Mouse (Mus musculus): ENCODE results near the gene Tiam1. TPM values are rescaled to one million over a fixed set of nuclear protein-coding genes. Genes with fewer than 3 reads are reported as not detected.

Gene Tiam1
- total RNA-seq, 2 experiments from 2014 or later = 113 to 114 TPM

DNA sequence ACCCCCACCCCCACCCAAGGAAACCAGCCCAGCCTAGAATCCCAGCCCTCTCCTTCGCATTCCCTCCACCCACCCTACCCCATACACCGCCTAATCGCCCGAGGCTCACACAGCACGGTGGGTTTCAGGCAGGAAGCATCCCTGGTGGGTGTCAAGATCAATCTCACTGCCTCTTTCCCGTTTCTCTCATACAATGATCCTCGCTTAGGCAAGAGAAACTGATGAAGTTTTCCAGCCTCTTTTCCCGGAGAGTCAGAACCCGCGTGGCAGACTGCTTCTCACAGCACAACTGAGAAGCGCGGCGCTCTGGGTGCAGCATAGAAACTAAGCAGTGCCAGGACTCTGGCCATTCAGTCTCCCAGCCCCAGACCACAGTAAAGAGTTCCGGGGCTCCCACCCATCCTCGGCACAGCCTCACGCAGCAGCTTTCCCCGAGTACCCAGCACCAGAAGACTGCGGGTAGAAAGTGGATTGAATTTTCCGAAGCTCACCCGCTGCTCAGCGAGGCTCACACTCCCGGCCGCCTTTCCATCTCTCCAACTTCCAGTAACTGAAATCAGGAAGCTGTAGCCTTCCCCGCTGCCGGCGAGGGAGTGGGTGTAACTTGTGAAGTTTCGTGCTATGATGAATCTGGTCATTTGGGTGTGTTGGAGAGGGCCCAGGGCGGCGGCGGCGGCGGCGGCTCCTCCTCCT is 183.2 kb downstream of the Tiam1 start:
- peak; percentile 74 to 85 for DNase-seq (ENCODE audit: low spot score in 2 of 2)

DNA sequence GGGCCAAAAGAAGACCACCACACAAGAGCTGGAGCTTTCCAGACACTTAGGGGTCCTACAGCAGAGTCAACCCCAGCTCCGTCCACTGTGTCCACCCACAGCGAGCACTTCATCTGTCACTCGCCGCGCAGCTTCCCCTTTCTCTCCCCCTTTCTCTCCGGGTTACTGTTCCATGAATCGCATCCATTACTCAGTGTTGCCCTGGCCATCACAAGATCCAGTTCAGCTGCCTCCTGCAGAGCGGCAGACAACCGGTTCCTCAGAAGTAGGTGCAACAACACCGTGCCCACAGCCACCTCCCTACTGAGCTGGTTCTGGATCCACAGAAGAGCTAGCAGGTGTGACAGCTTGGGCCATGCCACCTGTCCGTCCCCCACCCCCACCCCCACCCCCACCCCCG is 184.6 kb downstream of the Tiam1 start:
- DNase-seq (ENCODE audit: low spot score in 2 of 2) = no peak

DNA sequence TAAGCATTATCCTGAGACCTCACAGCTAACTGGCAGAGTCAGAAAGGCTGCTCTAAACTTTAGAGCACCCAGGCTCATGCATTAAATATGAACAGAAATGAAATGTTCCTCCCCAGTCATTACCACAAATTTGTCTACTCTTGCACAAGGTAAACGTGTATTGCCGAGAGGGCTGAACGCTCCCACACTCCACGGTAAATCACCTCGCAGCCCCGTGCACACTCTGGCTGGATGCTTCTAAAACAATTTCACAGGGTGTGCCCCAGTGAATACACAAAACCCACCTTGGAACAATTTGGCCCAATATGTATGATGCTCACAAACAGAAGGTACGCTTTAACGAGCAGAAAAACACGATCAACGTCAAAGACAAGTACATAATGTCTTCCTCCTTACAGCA is 185.5 kb downstream of the Tiam1 start:
- DNase-seq (ENCODE audit: low spot score in 2 of 2) = no peak

DNA sequence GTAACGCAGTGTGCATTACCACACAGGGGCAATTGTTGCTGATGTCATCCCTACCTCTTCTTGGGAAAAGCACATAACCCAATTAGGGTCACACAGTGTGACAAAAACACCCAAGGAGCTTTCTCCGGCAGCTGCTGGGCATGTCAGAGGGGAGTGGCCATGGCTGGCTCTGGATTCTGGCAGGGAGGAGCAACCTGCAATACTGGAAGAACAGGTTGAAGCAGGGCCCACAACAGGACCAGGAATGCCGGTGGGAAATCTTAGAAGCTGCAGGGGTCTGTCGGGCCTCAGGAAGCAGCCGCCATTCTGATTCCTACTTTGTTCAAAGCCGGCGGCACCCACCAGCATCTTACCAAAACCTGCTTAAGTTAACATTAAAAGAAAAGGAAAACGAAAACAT is 189.0 kb downstream of the Tiam1 start:
- DNase-seq (ENCODE audit: low spot score in 2 of 2) = no peak

DNA sequence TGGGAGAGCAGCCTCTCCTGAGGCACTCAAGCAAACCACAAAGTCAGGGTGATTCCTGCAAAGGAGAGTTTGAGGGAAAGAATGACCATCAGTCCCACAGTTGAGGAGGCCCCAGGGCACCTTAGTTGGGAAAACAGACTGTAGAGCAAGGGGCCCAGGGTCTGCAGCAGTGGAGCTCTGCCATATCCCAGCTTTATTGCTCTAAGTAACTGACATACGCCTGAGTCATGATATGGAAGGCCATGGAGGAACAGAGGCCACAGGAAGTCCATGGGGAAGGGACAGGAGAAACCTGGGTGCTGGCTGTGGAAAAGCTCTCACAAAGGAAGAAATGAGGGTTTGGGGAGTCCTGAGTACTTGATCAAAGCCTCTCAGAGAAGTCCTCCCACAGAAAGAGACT is 189.5 kb downstream of the Tiam1 start:
- DNase-seq (ENCODE audit: low spot score in 2 of 2) = no peak

DNA sequence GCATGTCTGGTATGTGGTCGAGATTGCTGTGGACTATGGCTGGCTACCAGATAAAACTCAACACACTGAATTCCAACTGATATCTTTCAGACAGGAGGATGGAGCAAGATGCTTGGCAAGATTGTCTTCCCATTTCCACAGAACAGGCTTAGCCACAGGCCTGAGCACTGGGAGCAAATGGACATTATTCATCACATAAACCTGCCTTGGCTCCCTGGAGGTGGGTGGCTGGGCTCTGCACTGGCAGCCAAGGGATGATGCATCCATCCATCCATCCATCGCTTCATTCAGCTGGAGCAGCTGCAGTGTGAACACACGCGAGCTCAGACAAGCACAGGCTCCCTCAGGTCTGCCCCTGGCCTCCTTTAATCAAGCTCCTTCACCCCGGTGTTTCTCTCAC is 190.7 kb downstream of the Tiam1 start:
- DNase-seq (ENCODE audit: low spot score in 2 of 2) = no peak

DNA sequence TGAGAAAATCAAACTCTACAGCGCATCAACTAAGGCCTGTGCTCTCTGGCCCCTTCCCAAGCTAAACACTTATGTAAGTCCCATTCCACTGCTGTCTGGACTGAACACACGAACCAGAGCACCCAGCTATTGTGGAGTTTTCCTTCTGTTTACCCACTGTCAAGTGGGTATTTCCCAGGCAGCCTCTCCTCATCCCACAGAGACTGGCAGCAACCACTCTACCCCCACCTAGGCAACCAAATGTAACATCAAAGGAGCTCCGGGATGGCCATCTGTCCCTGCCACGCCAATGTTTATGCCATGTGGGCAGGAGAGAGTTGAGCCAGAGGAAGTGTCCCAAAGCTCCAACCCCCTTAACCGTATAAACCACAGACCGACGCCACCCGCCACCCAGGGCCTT is 192.8 kb downstream of the Tiam1 start:
- DNase-seq (ENCODE audit: low spot score in 2 of 2) = no peak

DNA sequence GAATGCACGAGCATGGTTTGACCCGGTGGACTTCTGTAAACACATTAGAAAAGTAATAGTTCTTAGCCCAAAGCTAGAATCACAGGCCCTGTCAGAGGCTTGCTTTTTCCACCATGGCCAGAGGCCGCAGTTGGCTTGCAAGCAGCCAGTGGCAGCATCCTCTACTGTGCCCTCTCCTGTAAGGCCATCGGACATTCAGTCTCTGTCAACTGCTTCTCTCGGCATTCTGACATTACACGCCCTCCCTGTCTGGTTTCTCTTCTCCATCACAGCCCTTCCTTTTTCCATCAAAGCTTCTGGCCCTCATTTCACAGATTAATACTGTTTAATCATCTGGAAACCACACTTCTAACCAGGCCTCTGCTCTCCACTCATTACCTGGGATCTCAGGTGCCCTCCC is 193.3 kb downstream of the Tiam1 start:
- DNase-seq (ENCODE audit: low spot score in 2 of 2) = no peak

DNA sequence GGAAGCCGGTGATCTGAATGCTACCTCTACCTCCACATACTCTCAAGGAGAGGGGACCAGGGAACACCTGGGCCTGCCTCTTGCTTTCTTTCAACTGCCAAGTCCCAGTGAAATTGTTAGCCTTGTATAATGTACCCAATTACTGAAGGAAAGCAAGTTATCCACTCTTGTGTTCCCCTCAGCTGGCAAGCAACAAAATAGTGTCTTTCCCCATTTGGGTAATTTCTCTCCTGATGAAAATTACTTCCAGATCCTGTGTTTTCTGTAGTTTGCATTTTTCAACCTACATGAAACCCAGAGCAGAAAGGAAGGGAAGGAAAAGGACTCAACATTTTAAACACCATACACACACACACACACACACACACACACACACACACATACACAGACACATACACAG is 195.5 kb downstream of the Tiam1 start:
- no peak for DNase-seq (ENCODE audit: low spot score in 2 of 2)

DNA sequence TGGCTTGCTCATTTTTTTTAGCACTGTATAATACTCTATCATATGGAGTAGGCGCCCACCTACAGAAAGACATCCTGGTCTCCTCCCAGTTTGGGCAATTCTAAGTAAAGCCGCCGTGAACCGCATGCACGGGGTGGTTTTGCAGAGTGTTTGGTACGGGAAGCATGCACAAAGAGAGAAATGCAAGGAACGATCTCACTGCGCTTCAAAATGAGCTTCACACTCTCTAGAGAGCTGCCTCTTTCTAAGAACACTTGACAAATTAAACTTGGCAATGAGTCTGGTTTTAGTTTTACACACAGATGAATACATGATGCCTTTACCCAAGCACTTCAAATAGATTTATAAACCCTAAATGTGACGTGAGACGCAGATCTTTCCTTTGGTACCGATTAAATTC is 196.8 kb downstream of the Tiam1 start:
- DNase-seq (ENCODE audit: low spot score in 2 of 2) = no peak

DNA sequence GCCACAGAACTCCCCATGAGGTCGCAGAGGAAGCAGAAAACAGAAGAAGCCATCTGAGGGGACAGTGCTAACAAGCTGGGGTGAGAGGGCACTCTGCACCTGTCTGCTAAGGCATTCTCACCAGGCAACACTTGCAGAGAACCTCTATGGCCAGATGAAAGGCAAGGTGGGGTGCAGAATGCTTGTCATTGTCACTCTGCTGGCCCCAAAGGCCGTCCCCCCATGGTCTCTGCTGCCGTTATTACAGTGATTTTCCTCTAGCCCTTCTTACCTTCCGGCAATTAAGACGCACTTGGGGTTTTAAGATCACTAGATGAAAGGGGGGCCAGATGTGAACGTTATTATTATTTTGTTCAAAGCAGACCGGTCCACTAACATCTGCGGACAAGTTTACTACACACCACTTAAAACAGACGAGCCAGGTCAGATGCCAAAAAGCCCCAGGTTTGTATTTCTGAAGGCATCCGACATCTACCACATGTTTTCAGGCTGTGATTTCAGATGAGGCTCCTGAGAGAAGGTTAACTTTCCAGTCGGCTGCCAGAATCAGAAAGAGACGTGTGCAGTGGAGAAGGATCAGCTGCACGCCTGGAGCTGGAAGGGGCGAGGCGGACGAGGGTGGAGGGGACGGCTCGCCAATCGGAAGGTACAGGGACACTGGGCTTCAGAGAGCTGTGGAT is 198.8 kb downstream of the Tiam1 start:
- no peak for DNase-seq (ENCODE audit: low spot score in 2 of 2)

DNA sequence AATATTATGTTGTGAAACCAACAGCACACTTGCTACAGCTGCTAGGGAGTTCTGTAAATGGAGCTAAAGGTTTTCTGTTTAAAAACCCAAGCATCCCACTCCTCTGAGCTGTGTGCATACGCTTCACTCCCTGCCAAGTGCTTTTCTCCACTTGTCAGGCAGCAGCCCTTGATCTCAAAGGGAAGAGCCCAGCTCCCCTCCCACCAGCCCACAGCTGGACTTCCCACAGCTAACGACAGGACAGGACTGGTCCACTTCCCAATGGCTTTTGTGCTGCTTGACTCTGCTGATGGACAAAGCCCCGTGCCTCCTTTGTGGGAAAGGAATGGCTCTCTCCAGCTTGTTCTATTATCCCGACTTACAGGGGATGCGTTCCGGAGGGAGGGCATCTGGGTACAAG is 199.5 kb downstream of the Tiam1 start:
- DNase-seq (ENCODE audit: low spot score in 2 of 2) = no peak

DNA sequence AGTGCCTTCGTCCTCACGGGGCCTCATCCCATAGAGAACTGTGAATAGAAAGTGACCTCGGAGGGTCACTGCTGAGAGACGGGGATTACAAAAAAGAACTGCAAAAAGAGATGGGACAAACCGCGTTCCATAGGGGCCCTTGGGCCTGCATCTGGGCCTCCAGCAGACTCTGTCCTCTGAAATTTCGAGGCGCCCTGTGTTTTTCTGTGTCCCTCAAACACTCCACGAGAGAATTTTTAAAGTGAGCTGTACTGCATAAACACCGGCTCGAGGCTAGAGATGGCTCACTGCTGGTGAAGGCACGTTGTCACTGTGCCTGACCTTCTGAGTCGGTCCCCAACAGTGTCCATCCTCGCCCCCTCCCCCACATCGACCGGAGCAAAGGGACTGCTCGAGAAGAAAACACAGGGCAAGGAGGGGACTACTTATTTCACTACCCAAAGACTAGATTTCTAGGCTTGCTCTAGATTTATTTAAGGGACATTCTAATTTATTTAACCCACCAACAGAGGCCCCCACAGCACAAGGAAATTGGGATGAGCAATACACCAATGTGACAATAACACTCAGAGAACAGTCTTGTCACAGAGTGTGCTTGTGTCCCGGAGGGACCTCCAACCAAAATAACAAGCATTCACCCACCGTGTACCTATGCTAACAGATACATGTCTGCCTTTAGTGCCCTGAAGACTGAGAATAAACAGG is 200.2 kb downstream of the Tiam1 start:
- no peak for DNase-seq (ENCODE audit: low spot score in 2 of 2)

DNA sequence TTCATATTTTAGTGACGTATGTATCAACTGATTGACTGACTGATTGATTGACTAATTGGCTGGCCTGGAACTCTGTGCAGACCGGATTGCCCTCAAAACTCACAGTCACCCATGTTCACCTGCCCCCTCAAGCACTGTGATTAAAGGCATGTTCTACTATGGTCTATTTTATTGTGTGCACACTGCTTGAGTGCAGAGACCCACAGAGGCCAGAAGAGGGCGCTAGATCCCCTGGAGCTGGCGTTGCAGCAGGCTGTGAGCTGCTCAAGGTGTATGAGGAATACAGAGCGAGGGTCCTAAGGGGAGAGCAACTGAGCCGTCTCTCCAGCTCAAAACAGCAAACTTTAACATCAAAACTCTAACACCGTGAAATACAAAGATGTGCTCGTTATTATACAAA is 202.9 kb downstream of the Tiam1 start:
- DNase-seq (ENCODE audit: low spot score in 2 of 2) = no peak

DNA sequence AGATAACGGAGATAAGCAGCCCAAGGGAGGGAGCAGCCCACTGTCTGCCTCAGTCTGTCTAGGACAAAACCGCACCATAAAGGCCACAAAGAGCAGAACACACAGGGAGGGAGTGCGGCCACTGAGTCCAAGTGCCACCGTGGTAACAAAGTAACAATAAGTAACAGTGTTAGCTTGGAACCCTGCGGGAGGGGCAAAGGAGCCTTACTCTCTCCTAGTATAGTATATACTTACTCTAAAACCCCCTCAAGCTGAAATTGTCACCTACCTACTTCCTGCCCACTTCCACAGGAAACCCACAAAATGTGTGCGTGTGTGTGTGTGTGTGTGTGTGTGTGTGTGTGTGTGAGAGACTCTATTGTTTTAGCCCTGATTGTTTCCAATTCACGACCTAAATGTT is 205.3 kb downstream of the Tiam1 start:
- no peak for DNase-seq (ENCODE audit: low spot score in 2 of 2)

DNA sequence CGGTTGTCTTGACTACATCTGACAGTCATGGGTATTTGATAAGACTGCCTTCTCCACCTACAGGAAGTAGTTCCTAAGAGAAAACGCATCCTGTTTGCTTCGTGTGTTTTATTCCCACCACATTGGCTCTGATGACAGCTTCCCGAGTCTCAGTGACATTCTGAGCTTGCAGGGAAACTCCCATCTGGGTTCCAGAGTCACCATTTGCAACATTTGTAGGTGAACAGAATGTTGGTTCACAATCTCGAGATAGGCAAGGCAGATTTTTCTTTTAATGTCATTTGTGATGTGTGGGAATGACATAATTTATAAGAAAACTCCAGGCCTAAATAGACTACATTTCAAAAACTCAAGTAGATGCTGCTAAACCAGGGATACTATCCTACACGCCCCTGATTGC is 207.0 kb downstream of the Tiam1 start:
- no peak for DNase-seq (ENCODE audit: low spot score in 2 of 2)

DNA sequence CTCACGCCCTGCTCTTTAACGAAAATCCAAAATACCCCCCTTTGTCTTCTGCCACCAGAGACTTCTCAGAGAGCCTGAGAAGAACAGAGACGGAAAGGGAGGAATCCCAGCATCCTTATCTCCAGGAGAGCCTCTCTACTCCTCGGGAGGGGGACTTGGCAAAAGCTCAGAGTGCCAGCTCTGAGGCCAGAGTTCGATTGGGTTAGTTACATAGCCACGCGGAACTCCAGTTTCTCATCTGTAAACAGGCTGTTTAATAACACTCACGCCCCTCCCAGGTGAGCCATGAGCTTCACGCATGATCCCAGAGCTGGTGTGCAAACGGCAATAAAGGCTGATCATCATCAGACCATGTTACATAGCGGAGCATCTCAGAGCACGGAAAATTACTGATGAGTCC is 208.2 kb downstream of the Tiam1 start:
- DNase-seq (ENCODE audit: low spot score in 2 of 2) = no peak

DNA sequence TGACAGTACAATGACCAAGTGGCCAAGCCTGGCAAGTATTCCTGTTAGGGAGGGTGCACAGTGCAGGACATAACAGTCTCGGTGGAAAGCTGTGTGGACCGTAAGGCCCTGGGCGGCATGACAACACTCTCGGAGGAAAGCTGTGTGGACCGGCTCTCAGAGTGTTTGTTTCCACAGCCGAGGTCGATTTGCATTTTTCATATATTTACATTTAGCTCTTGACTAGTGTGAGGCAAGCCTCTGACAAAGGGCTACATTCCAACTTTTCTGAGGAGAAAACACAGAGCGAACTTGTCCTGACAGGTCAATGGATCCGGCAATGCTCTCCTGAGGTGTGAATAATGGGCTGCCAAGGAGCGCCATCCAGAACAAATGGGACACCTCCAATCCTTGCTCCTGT is 209.0 kb downstream of the Tiam1 start:
- DNase-seq (ENCODE audit: low spot score in 2 of 2) = no peak

DNA sequence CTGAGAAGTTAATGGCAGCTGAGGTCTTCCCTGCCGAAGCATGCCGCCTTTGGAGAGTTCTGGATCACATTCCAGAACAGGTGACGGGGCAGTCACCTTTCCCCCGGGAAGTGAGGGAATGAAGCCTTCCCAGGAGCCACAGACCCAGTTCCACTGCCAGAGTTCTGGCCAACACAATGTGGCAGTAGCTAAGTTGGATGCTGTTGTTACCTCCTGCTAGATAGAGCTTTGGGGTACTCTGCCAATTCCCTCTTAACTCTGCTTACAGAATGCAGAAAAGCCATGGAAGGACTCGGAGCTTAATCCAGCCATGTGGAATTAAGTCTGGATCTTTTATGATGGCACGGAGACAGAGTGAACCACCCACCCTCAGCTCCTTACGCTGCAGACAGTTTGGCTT is 209.6 kb downstream of the Tiam1 start:
- no peak for DNase-seq (ENCODE audit: low spot score in 2 of 2)

DNA sequence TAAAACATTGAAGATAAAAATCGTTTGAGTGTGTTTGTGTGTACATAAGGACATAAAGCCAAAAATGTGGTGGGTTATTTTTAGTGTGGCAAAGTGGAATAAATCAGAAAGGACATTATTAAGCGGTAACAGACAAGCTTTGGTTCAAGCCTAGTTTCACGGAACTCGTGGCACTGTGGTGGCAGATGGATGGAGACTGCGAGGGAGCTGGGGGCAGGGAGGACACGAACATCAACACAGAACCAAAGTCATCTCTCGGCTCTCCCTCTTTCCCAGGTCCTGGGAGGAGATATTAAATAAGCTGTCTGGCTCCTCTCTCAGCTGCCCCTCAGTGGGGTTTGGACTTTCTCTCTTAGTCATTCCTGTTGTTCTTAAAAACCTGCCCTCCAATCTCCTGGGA is 215.0 kb downstream of the Tiam1 start:
- no peak for DNase-seq (ENCODE audit: low spot score in 2 of 2)

DNA sequence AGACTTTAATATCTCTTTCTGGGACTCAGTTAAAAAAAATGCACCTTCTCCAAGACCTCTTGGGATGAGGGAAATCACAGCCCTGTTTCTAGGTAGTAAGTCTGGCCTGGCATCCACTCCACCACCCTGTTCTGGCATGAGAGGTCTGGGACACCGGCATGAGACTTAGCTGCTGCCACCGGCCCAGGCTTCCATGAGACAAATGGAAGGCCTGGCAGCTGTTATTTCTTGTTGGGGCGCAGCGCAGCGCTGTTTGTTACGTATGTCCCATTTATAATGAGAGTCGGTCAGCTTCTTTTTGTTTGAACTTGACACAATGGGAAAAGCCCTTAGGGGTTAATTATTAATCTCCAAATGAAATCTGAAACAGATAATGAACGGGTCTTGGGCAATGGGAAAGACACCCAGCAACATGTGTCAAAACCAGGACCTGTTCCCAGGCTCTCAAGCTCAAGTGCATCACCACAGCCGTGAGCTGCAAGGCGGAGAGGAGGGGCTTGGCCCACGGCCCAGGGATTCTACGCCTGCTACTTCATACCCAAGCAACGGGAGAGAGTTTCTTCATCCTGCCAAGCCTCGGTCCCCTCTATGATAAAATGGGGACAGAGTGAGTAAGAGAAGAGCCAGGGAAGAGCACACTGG is 219.2 kb downstream of the Tiam1 start:
- no peak for DNase-seq (ENCODE audit: low spot score in 2 of 2)

DNA sequence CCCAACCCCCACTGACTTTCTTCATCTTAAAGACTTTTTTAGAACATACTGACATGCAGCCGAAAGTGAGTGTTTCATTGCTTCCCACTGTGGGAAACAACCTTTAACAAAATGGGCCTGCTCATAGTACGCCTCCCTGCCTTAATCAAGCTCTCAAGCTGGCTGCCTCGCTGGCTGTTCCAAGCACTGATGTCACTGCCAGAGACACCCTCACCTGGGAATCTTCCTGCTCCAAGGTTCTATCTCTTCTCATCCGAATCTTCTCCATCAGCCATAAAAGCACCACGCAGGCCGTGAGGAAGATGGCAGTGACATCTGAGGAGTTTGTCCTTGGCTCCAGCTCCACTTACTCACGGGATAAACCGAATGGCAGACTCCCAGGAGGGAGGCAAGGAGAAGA is 220.3 kb downstream of the Tiam1 start:
- peak in 1 of 2 experiments; percentile 24 for DNase-seq (ENCODE audit: low spot score in 2 of 2)

All from left cerebral cortex, adult 18-20 months (tissue).